Mouse (Mus musculus) kidney, postnatal 14 days (tissue): ENCODE data around the gene Stn1.

Source experiments
- DNase-seq: peaks from one replicate; pipeline ENCODE4 v3.0.0; 2022; ENCODE audit warnings: mixed read lengths

Stn1 gene

GRCm38 (mm10) chr19:47508191-47508590 lies 29.1 kb downstream of the Stn1 start:
- DNase-seq, result no peak

GRCm38 (mm10) chr19:47507128-47508121 lies 29.9 kb downstream of the Stn1 start:
- DNase-seq, result peak; percentile 71

- peak; percentile 56 for DNase-seq
These were observed 33.7 kb downstream of the Stn1 start for GRCm38 (mm10) chr19:47503625-47504024.

- DNase-seq, result no peak
These were observed 34.7 kb downstream of the Stn1 start for GRCm38 (mm10) chr19:47502563-47502962.

- DNase-seq, result no peak
These were observed 36.8 kb downstream of the Stn1 start for GRCm38 (mm10) chr19:47500389-47501011.

GRCm38 (mm10) chr19:47499841-47500240 lies 37.5 kb downstream of the Stn1 start:
- DNase-seq, result no peak

GRCm38 (mm10) chr19:47498942-47499341 lies 38.4 kb downstream of the Stn1 start:
- DNase-seq, result no peak

- DNase-seq, result no peak
These were observed 39.6 kb downstream of the Stn1 start for GRCm38 (mm10) chr19:47497736-47498135.

GRCm38 (mm10) chr19:47497313-47497712 lies 40.0 kb downstream of the Stn1 start:
- DNase-seq, result no peak

GRCm38 (mm10) chr19:47493017-47493997 lies 44.0 kb downstream of the Stn1 start:
- no peak for DNase-seq

GRCm38 (mm10) chr19:47492422-47492821 lies 44.9 kb downstream of the Stn1 start:
- no peak for DNase-seq

GRCm38 (mm10) chr19:47491853-47492252 lies 45.5 kb downstream of the Stn1 start:
- no peak for DNase-seq

GRCm38 (mm10) chr19:47489233-47489632 lies 48.1 kb downstream of the Stn1 start:
- DNase-seq, result no peak

GRCm38 (mm10) chr19:47488250-47488649 lies 49.1 kb downstream of the Stn1 start:
- peak; percentile 35 for DNase-seq

GRCm38 (mm10) chr19:47487572-47487971 lies 49.7 kb downstream of the Stn1 start:
- DNase-seq, result no peak

GRCm38 (mm10) chr19:47485997-47486566 lies 51.2 kb downstream of the Stn1 start:
- no peak for DNase-seq

- no peak for DNase-seq
These were observed 53.2 kb downstream of the Stn1 start for GRCm38 (mm10) chr19:47484110-47484509.

GRCm38 (mm10) chr19:47483346-47483745 lies 54.0 kb downstream of the Stn1 start:
- DNase-seq, result no peak

- no peak for DNase-seq
These were observed 63.9 kb downstream of the Stn1 start for GRCm38 (mm10) chr19:47473453-47473852.

- DNase-seq, result no peak
These were observed 64.4 kb downstream of the Stn1 start for GRCm38 (mm10) chr19:47472881-47473400.

- no peak for DNase-seq
These were observed 65.5 kb downstream of the Stn1 start for GRCm38 (mm10) chr19:47471808-47472207.

GRCm38 (mm10) chr19:47468750-47469149 lies 68.6 kb downstream of the Stn1 start:
- DNase-seq, result no peak
